Comparison of ENCODE assay signal across 8 mouse cellular contexts in the genomic region with DNA sequence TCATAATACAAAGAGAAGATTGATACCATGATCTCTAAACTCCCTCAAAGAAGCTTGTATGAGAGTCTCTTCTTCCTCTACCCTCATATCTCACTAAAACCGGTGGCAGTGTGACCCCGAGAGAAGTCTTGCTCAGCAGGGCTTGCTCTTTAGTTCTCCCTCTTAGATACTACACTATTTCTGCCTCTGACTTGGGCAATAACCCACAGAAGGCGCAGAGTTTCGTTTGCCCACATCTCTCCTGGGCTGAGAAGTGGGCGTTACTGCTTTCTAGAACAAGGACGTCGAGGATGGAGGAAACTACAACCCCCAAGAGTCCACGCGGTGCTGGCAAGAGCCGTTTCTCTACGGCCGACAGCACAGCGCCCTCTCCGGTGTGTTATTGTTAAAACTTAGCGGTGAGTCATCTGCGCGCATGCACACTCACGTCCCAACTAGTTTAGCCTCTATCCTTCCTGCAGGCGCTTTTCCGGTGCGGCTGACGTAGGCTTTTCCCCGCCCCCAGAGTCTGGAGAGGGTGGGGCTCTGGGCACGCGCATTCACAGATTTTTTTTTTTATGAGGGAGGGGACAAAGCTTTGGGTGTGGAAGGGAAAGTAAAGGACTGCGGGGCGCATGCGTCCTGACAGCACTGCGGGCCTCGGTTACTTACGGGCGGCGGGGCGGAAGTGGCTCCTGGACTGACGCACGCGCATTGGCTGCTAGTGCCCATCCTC. TPM values are rescaled to one million over a fixed set of nuclear protein-coding genes. Genes with fewer than 3 reads are reported as not detected.
DNase-seq lines count a peak whose midpoint lies in the region; ATAC-seq and TF ChIP-seq lines count a peak whose summit lies in the region.

No protein-coding gene starts in this region.

- DNase-seq in ZHBTc4 (ENCODE audit: low read depth, low spot score), result peak; percentile 96
- DNase-seq in gastrocnemius, adult 2 months, result peak; percentile 98
- DNase-seq in hindbrain, postnatal 0 days (ENCODE audit: low spot score), result peak; percentile 100
- peak; percentile 95 to 97 for DNase-seq in left cerebral cortex, adult 2 months (ENCODE audit: extremely low spot score in 1 of 2, low spot score in 2 of 2)
- peak; percentile 97 to 99 for DNase-seq in right cerebral cortex, adult 2 months (ENCODE audit: low spot score in 2 of 2)
- DNase-seq in urinary bladder, postnatal 25 days (ENCODE audit: low spot score), result peak; percentile 94

- WGBS in hindbrain, postnatal 0 days, result under 1% methylated on average over 37 of the region's 37 CpGs

- no peaks in the 10 kb centered on the region for H3K36me3 ChIP-seq in hindbrain, postnatal 0 days (ENCODE audit: insufficient read depth, low read length)

- H3K4me1 ChIP-seq in hindbrain, postnatal 0 days (ENCODE audit: insufficient read depth, low read length), result peaks cover 7% of the 10 kb centered on the region; the same call in 1 of the 2 replicates

- intact Hi-C loops in gastrocnemius, adult 2 months (cut with DNase I), result loop anchor here (1.0 to 10.0 kb wide), 3 partner anchors 76 to 282 kb away; a partner anchor contains a TSS
- intact Hi-C loops in left cerebral cortex, adult 2 months (cut with DNase I), result loop anchor here (1.0 kb wide), 2 partner anchors 42 to 76 kb away; a partner anchor contains a TSS

- peak; percentile 83 for TF ChIP-seq CTCF in gastrocnemius, adult 2 months (IDR thresholded peaks at IDR 0.05)
- TF ChIP-seq CTCF in hindbrain, postnatal 0 days (IDR thresholded peaks at IDR 0.05; ENCODE audit: low read depth), result peak; percentile 97
- TF ChIP-seq CTCF in left cerebral cortex, adult 2 months (IDR thresholded peaks at IDR 0.05), result peak; percentile 90

- peak; percentile 91 for ATAC-seq in common myeloid progenitor, adult 5-6 weeks (replicated peaks; ENCODE audit: low read depth, poor library complexity, severe bottlenecking)
- peak; percentile 97 for ATAC-seq in hindbrain, postnatal 0 days
- ATAC-seq in megakaryocyte, adult 5-6 weeks (ENCODE audit: poor library complexity, severe bottlenecking), result peak; percentile 83

- H3K27me3 ChIP-seq in hindbrain, postnatal 0 days (ENCODE audit: insufficient read depth, low read length), result no peaks in the 10 kb centered on the region

- no peaks in the 10 kb centered on the region for H3K9me3 ChIP-seq in hindbrain, postnatal 0 days (ENCODE audit: low read length)

- peak overlapping the region; percentile 81 for H3K4me2 ChIP-seq in hindbrain, postnatal 0 days (ENCODE audit: low read depth, low read length)

- peak overlapping the region; percentile 100 for H3K4me3 ChIP-seq in gastrocnemius, adult 2 months
- H3K4me3 ChIP-seq in hindbrain, postnatal 0 days (ENCODE audit: low read length), result peak overlapping the region; percentile 86
- peak overlapping the region; percentile 88 for H3K4me3 ChIP-seq in left cerebral cortex, adult 2 months

- H3K9ac ChIP-seq in hindbrain, postnatal 0 days (replicated peaks; ENCODE audit: low read length), result peak overlapping the region; percentile 70

- H3K27ac ChIP-seq in gastrocnemius, adult 2 months, result peak overlapping the region; percentile 96
- H3K27ac ChIP-seq in hindbrain, postnatal 0 days, result peak overlapping the region; percentile 49
- peak overlapping the region; percentile 88 for H3K27ac ChIP-seq in left cerebral cortex, adult 2 months

RNA-seq across cellular contexts. Expression of a gene that starts 0.4 kb away (rescaled TPM):
- 15.0 and 15.3 TPM in 2 replicates for total RNA-seq in common myeloid progenitor, adult 5-6 weeks (2017)
- 1 to 10 TPM; 8.0 TPM for total RNA-seq in gastrocnemius, adult 2 months (2021)
- 16.9 and 20.6 TPM in 2 replicates for total RNA-seq in hindbrain, postnatal 0 days (2014; rRNA removed)
- 4.5 and 4.6 TPM in 2 replicates for polyA plus RNA-seq in hindbrain, postnatal 0 days (2015; fragmentation: Nextera tagmentation; extraction: Ambion mirVana)
- 10 to 100 TPM; 12.4 to 15.8 TPM for total RNA-seq in left cerebral cortex, adult 2 months (2021)
- total RNA-seq in megakaryocyte, adult 5-6 weeks (2015), result 35.4 and 35.8 TPM in 2 replicates
- 45.7 and 51.7 TPM in 2 replicates for total RNA-seq in megakaryocyte, adult 5-6 weeks (2017)

Comparison
In these comparisons a context has a peak if more than half of its experiments do, and no peak if none do; other contexts are left out.
1. Peak in every context shown above with its lines: DNase-seq, ATAC-seq, H3K4me3 ChIP-seq and H3K27ac ChIP-seq.